Mouse (Mus musculus) mouse trophoblast stem cell (cell line): ENCODE data around the gene Emc7.

Source experiments
- in situ Hi-C, 2 experiments: fragments of 300-500 bp; cut with MseI, MboI; formaldehyde crosslinking; loops; 2 replicates in 1 of 2; 3 replicates in 1 of 2; pipeline ENCODE4 v1.15.1; 2025

The Emc7 gene

GRCm38 (mm10) chr2:112518541-112518940 is 63.7 kb downstream of the Emc7 start:
- in situ Hi-C loops: loop anchor here in 1 of 2 experiments (10.0 kb wide), 1 partner anchor 246 kb away; no protein-coding TSS in a partner anchor

GRCm38 (mm10) chr2:112520526-112521482 is 66.0 kb downstream of the Emc7 start:
- in situ Hi-C loops: no loop called here
